Comparison of ENCODE assay signal across 10 mouse cellular contexts in the genomic region with DNA sequence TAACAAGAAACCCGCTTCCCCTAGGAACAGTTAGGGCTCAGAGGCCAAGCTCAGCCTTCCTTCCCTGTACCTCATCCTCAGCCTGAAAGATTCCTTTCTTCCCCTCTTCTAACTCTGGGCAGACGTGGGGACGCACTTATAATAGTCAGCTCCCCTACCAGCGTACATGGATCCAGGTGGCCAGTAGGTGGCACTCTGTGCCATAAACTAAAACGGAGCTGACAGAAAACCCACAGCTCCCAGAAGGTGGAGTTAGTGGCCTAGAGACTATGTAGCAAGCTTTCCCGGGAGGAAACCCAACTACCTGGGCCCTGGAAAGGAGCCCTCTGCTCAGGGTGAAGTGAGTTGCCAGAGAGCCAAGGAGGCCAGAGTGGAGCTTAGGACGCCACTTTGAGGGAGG. TPM values are rescaled to one million over a fixed set of nuclear protein-coding genes. Genes with fewer than 3 reads are reported as not detected.
DNase-seq lines count a peak whose midpoint lies in the region; ATAC-seq and TF ChIP-seq lines count a peak whose summit lies in the region.
"Had no signal": no experiment of that assay in that cellular context is flagged by ENCODE, and none has a peak within 500 bp of the region (broad histone marks: within the 10 kb centered on the region; RNA-seq: fewer than 3 reads in every experiment).

No protein-coding gene starts in this region.

- no peaks in the 10 kb centered on the region for H3K27me3 ChIP-seq in midbrain, embryonic 14.5 days (ENCODE audit: control insufficient read depth, insufficient read depth, low read length)

- H3K27ac ChIP-seq in left cerebral cortex, adult 2 months = no peak overlapping the region
- no peak overlapping the region for H3K27ac ChIP-seq in midbrain, embryonic 14.5 days (replicated peaks; ENCODE audit: low read depth, low read length)

- no peaks in the 10 kb centered on the region for H3K9me3 ChIP-seq in midbrain, embryonic 14.5 days (ENCODE audit: control insufficient read depth, low read length)

- no peak overlapping the region for H3K9ac ChIP-seq in midbrain, embryonic 14.5 days (replicated peaks; ENCODE audit: low read length)

- no peak overlapping the region for H3K4me2 ChIP-seq in midbrain, embryonic 14.5 days (ENCODE audit: low read length)

- 19% methylated on average over 7 of the region's 7 CpGs for WGBS in midbrain, embryonic 14.5 days

- H3K4me3 ChIP-seq in left cerebral cortex, adult 2 months = no peak overlapping the region
- no peak overlapping the region for H3K4me3 ChIP-seq in midbrain, embryonic 14.5 days (replicated peaks; ENCODE audit: low read depth, low read length)
- H3K4me3 ChIP-seq: megakaryocyte, embryonic 14.5 days had no signal

- TF ChIP-seq CTCF in left cerebral cortex, adult 2 months (IDR thresholded peaks at IDR 0.05) = peak; percentile 86

- H3K36me3 ChIP-seq in midbrain, embryonic 14.5 days (ENCODE audit: control insufficient read depth, insufficient read depth, low read length) = no peaks in the 10 kb centered on the region
- H3K36me3 ChIP-seq: G1E had no signal

- no peaks in the 10 kb centered on the region for H3K4me1 ChIP-seq in midbrain, embryonic 14.5 days (ENCODE audit: control insufficient read depth, insufficient read depth, low read length)

- peak; percentile 94 for DNase-seq in heart, adult 11 months
- no peak for DNase-seq in heart, postnatal 25 days (ENCODE audit: low spot score)
- DNase-seq in c-Kit-negative CD71-positive TER-119-positive erythroid progenitor cells, embryonic 14.5 days (ENCODE audit: low read depth, low spot score) = peak; percentile 28
- DNase-seq in left cerebral cortex, adult 2 months (ENCODE audit: extremely low spot score in 1 of 2, low spot score in 2 of 2) = peak; percentile 63 to 64
- peak; percentile 88 for DNase-seq in midbrain, embryonic 14.5 days
- DNase-seq in spleen, postnatal 36 days (ENCODE audit: low spot score in 2 of 2) = peak; percentile 36 to 44

- ATAC-seq in erythroid progenitor cell, adult 5-6 weeks (replicated peaks; ENCODE audit: low FRiP score, poor library complexity, severe bottlenecking) = 0 out of 2 replicates have a peak, but pooled peaks have one; percentile 21
- ATAC-seq in hematopoietic stem cell, adult 5-6 weeks (replicated peaks in 1 of 2; ENCODE audit: insufficient read depth in 1 of 2, low FRiP score in 2 of 2, low TSS enrichment in 1 of 2, low read depth in 1 of 2, poor library complexity in 2 of 2, severe bottlenecking in 2 of 2) = peak; percentile 74 to 82
- no peak for ATAC-seq in midbrain, embryonic 14.5 days (ENCODE audit: low FRiP score, low TSS enrichment)

- intact Hi-C loops in heart, postnatal 25 days (cut with DNase I) = loop anchor here (1.0 to 5.0 kb wide), 3 partner anchors 57 to 240 kb away; no protein-coding TSS in a partner anchor
- intact Hi-C loops in left cerebral cortex, adult 2 months (cut with DNase I) = loop anchor here (1.0 to 5.0 kb wide), 2 partner anchors 57 to 195 kb away; no protein-coding TSS in a partner anchor

RNA-seq across cellular contexts. Expression of a gene that starts 18.3 kb away (rescaled TPM):
- total RNA-seq in heart, postnatal 25 days (2021) = 10 to 100 TPM; 18.8 to 24.6 TPM
- total RNA-seq in erythroid progenitor cell, adult 5-6 weeks (2015; ENCODE audit: low replicate concordance) = not detected in 2 replicates
- not detected in 2 replicates for total RNA-seq in erythroid progenitor cell, adult 5-6 weeks (2017; ENCODE audit: low replicate concordance)
- total RNA-seq in hematopoietic stem cell, adult 5-6 weeks (2017) = not detected in 2 replicates
- 1 to 10 TPM; 1.4 to 1.8 TPM for total RNA-seq in left cerebral cortex, adult 2 months (2021)
- 2.2 and 5.3 TPM in 2 replicates for polyA plus RNA-seq in midbrain, embryonic 14.5 days (2014; fragmentation: Nextera tagmentation; extraction: Ambion mirVana)
- total RNA-seq: G1E had no signal
- polyA plus RNA-seq: G1E had no signal

RNA-seq across cellular contexts. Expression of a gene that starts 32.2 kb away (rescaled TPM):
- 10 to 100 TPM; 40.9 to 47.9 TPM for total RNA-seq in heart, postnatal 25 days (2021)
- not detected in 2 replicates for total RNA-seq in erythroid progenitor cell, adult 5-6 weeks (2015; ENCODE audit: low replicate concordance)
- total RNA-seq in erythroid progenitor cell, adult 5-6 weeks (2017; ENCODE audit: low replicate concordance) = not detected in 2 replicates
- 1.4 and 2.6 TPM in 2 replicates for total RNA-seq in hematopoietic stem cell, adult 5-6 weeks (2017)
- total RNA-seq in left cerebral cortex, adult 2 months (2021) = 100 to 1,000 TPM; 230 to 237 TPM
- polyA plus RNA-seq in midbrain, embryonic 14.5 days (2014; fragmentation: Nextera tagmentation; extraction: Ambion mirVana) = 3.1 and 5.2 TPM in 2 replicates
- polyA plus RNA-seq: G1E had no signal

Comparison
In these comparisons a context has a peak if more than half of its experiments do, and no peak if none do; other contexts are left out.
1. RNA of a gene that starts 18.3 kb away (total RNA-seq): 18.8 to 24.6 TPM in heart, postnatal 25 days; 1.4 to 1.8 TPM in left cerebral cortex, adult 2 months, not detected in erythroid progenitor cell, adult 5-6 weeks and not detected in hematopoietic stem cell, adult 5-6 weeks; every median in the first group is over 4 times any median in the second.
2. RNA of a gene that starts 32.2 kb away (total RNA-seq): 230 to 237 TPM in left cerebral cortex, adult 2 months and 40.9 to 47.9 TPM in heart, postnatal 25 days; 1.4 to 2.6 TPM in hematopoietic stem cell, adult 5-6 weeks and not detected in erythroid progenitor cell, adult 5-6 weeks; every median in the first group is over 10 times any median in the second.